ENCODE assay signal across 8 mouse cellular contexts in genomic region chr12:85270319-85270718, GRCm38 (mm10). TPM values are rescaled to one million over a fixed set of nuclear protein-coding genes. Genes with fewer than 3 reads are reported as not detected.
A peak's percentile ranks its signal among the peaks of the same experiment; 100 is the strongest.
DNase-seq lines count a peak whose midpoint lies in the region; ATAC-seq and TF ChIP-seq lines count a peak whose summit lies in the region.

TSS of gene Mlh3 (minus strand) at chr12:85270599.

- peak within 1 kb of the TSS; percentile 59 for H3K4me3 ChIP-seq in ES-Bruce4 (ENCODE audit: low read depth, low read length)
- peak within 1 kb of the TSS; percentile 73 for H3K4me3 ChIP-seq in forebrain, embryonic 16.5 days (replicated peaks; ENCODE audit: low read length)
- peak within 1 kb of the TSS; percentile 46 for H3K4me3 ChIP-seq in neural tube, embryonic 15.5 days (replicated peaks)

- under 1% methylated on average over 35 of the region's 35 CpGs for WGBS in forebrain, embryonic 16.5 days
- WGBS in neural tube, embryonic 15.5 days, result under 1% methylated on average over 35 of the region's 35 CpGs

- peak; percentile 96 for ATAC-seq in forebrain, embryonic 16.5 days
- ATAC-seq in neural tube, embryonic 15.5 days (ENCODE audit: low FRiP score), result peak; percentile 94

- no peaks in the 10 kb centered on the region; the same call in none of the 2 replicates for H3K36me3 ChIP-seq in ES-Bruce4 (ENCODE audit: control insufficient read depth, insufficient read depth, low read length, poor library complexity, severe bottlenecking)
- no peaks in the 10 kb centered on the region for H3K36me3 ChIP-seq in forebrain, embryonic 16.5 days (ENCODE audit: control insufficient read depth, insufficient read depth)
- H3K36me3 ChIP-seq in neural tube, embryonic 15.5 days, result peaks cover 13% of the 10 kb centered on the region

- intact Hi-C loops in heart, postnatal 36 days (cut with DNase I), result no loop called here

- peak within 1 kb of the TSS; percentile 78 for H3K9ac ChIP-seq in ES-Bruce4 (ENCODE audit: low read depth, poor library complexity, severe bottlenecking)
- peak within 1 kb of the TSS; percentile 87 for H3K9ac ChIP-seq in forebrain, embryonic 16.5 days (replicated peaks; ENCODE audit: low read depth, low read length)
- H3K9ac ChIP-seq in neural tube, embryonic 15.5 days (replicated peaks), result peak within 1 kb of the TSS; percentile 46

- peak within 1 kb of the TSS; percentile 70 for H3K4me2 ChIP-seq in forebrain, embryonic 16.5 days (ENCODE audit: low read length)
- peak within 1 kb of the TSS; percentile 57 for H3K4me2 ChIP-seq in neural tube, embryonic 15.5 days

- peak; percentile 62 for TF ChIP-seq POLR2A in ES-Bruce4 (IDR thresholded peaks at IDR 0.05; ENCODE audit: insufficient read depth, low read length)

- no peaks in the 10 kb centered on the region for H3K27me3 ChIP-seq in ES-Bruce4 (ENCODE audit: control insufficient read depth, insufficient read depth, low read length, poor library complexity, severe bottlenecking)
- H3K27me3 ChIP-seq in forebrain, embryonic 16.5 days (replicated peaks; ENCODE audit: control insufficient read depth, insufficient read depth, low read length), result no peaks in the 10 kb centered on the region
- H3K27me3 ChIP-seq in neural tube, embryonic 15.5 days (replicated peaks), result no peaks in the 10 kb centered on the region

- H3K9me3 ChIP-seq in ES-Bruce4 (replicated peaks; ENCODE audit: control insufficient read depth, insufficient read depth, low read length, poor library complexity, severe bottlenecking), result 0 out of 2 replicates have a peak, but pooled peaks cover 3% of the 10 kb centered on the region
- H3K9me3 ChIP-seq in forebrain, embryonic 16.5 days (ENCODE audit: control insufficient read depth, low read length), result 0 out of 2 replicates have a peak, but pooled peaks cover 3% of the 10 kb centered on the region
- H3K9me3 ChIP-seq in neural tube, embryonic 15.5 days (replicated peaks), result no peaks in the 10 kb centered on the region; the same call in 1 of the 2 replicates

- peak; percentile 97 for DNase-seq in cerebellum, adult 11-12 months
- DNase-seq in heart, postnatal 36 days, result peak; percentile 80 to 87
- DNase-seq in layer of hippocampus, adult 18-20 months (ENCODE audit: low spot score in 2 of 2), result peak; percentile 79 to 89
- DNase-seq in lung, adult 18-20 months, result peak; percentile 87 to 91
- DNase-seq in testis, postnatal 10 days (ENCODE audit: low spot score), result peak; percentile 83

- TF ChIP-seq CTCF in ES-Bruce4 (IDR thresholded peaks at IDR 0.05; ENCODE audit: low read depth, low read length), result no peak

- TF ChIP-seq EP300 in ES-Bruce4 (IDR thresholded peaks at IDR 0.05; ENCODE audit: insufficient read depth, low read depth, low read length), result peak; percentile 54; the same call in 1 of the 2 replicates

- H3K4me1 ChIP-seq in ES-Bruce4 (ENCODE audit: control insufficient read depth, insufficient read depth, low read length), result peaks cover 3% of the 10 kb centered on the region
- peaks cover 3% of the 10 kb centered on the region; the same call in 1 of the 2 replicates for H3K4me1 ChIP-seq in forebrain, embryonic 16.5 days (replicated peaks; ENCODE audit: control insufficient read depth, insufficient read depth, low read length)
- peaks cover 11% of the 10 kb centered on the region; the same call in 1 of the 2 replicates for H3K4me1 ChIP-seq in neural tube, embryonic 15.5 days

- H3K27ac ChIP-seq in ES-Bruce4 (ENCODE audit: insufficient read depth, low read length), result peak within 1 kb of the TSS; percentile 99
- peak within 1 kb of the TSS; percentile 88 for H3K27ac ChIP-seq in forebrain, embryonic 16.5 days (ENCODE audit: low read length)
- H3K27ac ChIP-seq in neural tube, embryonic 15.5 days (replicated peaks), result peak within 1 kb of the TSS; percentile 85

RNA-seq across cellular contexts. Expression of gene Mlh3, which starts in this region (rescaled TPM):
- polyA plus RNA-seq in ES-Bruce4 (2011; ENCODE audit: insufficient read depth, insufficient read length, low read depth, missing spikeins), result 13.1 and 15.7 TPM in 2 replicates
- polyA plus RNA-seq in forebrain, embryonic 16.5 days (2015; fragmentation: Nextera tagmentation; extraction: Ambion mirVana), result 10.7 and 11.7 TPM in 2 replicates
- 1 to 10 TPM; 7.5 to 8.7 TPM for total RNA-seq in heart, postnatal 36 days (2021)
- 10 to 100 TPM; 18.4 to 20.5 TPM for total RNA-seq in layer of hippocampus, adult 18-20 months (2021)
- polyA plus RNA-seq in neural tube, embryonic 15.5 days (2015; fragmentation: Nextera tagmentation; extraction: Ambion mirVana), result 8.5 and 9.0 TPM in 2 replicates

Comparison
In these comparisons a context has a peak if more than half of its experiments do, and no peak if none do; other contexts are left out.
1. Peak in every context shown above with its lines: DNase-seq, ATAC-seq, H3K4me3 ChIP-seq and H3K27ac ChIP-seq.